Mouse (Mus musculus): ENCODE measurements at regions not wholly inside any gene's neighbourhood (a gene's known extent, or its start where the extent isn't known, plus 50 kb on each side); places are given as distances from the start of the nearest gene placed in this dataset.
A peak's percentile ranks its signal among the peaks of the same experiment; 100 is the strongest.

DNA sequence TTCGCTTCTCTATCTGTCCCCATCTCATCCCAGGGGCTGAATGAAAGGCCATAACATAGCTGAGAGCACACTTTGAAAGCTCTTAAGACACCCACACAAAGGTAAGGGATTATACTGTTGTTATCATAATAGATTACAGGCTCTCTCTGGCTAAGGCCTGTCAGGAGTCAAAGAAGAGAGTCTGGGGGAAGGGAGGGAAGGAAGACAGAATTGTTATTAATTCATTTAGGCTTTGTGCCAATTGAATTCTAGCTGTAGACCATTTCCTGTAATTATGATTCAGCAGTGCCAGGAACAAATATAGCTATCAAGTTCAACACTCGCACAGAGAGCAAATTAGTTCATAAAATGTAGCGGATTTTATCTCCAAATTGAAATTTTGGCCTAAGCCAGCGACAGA lies 369.3 kb upstream of the Gm10306 start:
- DNase-seq (ENCODE audit: low spot score) = peak; percentile 4

DNA sequence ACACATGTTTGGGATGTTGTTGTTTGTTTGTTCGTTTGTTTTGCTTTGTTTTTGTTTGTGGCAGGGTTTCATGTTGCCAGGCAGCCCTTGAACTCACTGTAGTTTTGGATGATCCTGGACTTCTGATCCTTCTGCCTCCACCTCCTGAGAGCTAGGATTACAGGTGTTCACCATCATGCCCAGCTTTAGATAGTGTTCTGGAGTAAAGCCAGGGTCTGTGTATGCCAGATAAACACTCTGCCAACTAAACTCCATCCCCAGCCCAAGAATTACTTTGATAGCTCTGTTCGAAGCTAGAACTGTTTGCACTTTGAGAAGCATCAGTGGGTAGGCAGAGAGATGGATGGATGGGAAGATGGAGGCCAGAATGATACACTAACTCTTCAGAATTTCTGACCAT lies 368.0 kb upstream of the Gm10306 start:
- no peak for DNase-seq (ENCODE audit: low spot score)

DNA sequence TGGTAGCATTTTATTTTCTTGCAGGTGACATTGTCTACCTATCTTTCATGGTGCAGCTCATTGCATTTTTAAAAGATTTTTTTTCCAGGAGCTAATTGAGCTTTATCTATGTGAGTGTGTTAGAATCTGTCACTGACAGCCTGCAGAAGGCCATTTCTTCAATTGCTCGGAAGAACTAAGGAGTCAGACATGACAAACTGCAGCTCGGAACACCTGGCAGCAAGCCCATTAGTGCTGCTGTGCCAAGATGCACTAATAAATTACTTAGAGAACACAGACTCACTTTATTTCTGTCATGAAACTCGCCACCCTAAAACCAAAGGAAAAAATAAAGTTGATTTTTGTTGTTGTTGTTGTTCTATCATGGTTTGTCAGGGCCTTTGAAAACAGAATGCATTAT lies 367.5 kb upstream of the Gm10306 start:
- peak; percentile 14 for DNase-seq (ENCODE audit: low spot score)

DNA sequence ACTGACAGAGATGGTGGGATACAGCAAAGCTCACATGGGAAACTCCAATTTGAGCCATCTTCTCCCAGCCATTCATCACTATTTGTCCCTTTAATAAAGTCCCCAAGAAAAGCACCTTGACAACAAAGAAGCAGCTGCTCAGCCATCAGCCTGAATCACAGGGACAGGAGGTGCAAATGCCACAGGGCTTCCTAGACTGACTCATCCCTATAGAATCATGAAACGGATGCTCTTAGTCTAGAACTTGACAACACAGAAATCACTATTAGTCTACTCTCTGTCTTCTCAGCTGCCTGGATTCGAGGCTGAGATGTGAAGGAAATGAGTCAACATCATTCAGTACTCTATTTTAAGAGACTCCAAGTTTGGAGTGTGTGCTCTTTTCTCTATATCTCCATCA lies 365.4 kb upstream of the Gm10306 start:
- no peak for DNase-seq (ENCODE audit: low spot score)

DNA sequence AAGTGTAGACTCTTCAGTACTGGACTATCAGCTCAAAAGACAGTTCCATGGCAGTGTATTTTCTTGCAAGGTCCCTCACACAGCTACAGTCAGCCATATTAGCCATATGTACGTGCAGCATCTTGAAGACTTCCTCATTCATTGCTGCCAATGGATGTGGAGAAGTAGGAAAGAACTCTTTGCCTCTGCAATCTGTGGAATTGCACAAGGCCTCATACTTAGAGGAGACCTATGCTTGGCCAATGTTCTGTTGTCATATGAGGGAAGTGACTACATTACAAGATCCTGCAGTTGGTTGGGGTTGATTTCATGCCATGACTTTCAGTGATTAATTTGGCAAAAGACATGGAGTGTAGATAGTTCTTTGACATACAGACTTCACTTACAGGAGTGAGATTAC lies 340.1 kb upstream of the Gm10306 start:
- DNase-seq (ENCODE audit: low spot score) = no peak

DNA sequence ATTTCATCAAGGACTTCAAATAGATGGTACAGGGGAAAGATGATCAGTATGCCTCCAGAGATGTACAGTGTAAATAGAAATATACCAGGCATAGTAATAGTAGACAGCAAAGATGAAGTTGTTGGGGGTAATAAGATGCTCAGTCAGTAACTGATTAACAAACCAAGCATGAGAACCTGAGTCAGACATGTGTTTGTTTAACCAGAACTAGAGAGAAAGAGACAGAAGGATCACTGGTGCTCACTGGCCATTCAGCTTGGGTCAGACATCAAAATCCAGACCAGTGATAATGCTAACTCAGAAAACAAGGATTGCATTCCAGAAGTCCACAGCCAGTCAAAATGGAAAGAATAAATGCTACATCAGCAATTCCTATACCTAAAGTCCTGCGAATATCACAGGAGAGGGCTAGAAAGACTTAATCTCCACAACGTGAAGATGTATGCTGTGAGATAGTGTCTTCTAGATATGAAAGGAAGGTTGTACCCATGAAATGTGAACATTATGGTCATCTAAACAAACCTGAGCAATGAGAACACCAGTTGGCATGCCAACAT lies 320.6 kb upstream of the Gm10306 start:
- DNase-seq (ENCODE audit: low spot score) = no peak

DNA sequence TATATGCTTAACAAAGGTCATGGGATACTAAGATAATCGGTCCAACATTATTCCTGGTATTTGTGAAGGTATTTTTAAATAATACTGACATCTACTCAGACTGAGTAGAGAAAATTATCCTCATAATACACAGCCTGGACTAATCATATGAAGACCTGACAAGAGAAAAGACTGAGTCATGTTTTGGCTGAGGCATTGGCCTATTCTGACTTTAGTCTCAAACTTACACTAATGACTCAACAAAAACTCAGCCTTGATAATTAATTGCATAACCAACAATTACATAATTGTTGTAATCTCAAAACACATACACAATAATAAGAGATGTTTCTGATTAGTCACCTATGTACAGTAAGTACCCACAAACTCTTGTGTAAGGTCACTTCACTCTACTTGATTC lies 300.3 kb upstream of the Gm10306 start:
- DNase-seq (ENCODE audit: low spot score) = no peak

DNA sequence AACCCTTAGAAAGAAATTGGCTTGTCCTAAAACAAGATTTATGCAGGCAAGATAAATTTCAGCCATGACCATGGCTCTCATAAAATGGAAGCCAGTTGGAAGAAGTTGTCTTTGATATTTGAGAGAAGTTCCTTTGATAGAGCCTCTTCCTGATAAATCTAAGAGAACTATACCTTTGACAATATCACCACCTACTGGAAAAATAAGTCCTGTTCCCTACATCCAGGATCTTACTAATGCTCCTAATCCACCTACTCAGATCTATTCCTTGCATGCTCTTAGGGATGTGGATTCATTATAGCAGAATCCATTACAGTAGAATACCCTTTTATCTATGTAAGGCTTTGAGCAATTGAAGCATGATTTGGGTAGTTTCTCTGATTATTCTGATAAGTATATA lies 295.2 kb upstream of the Gm10306 start:
- no peak for DNase-seq (ENCODE audit: low spot score)

DNA sequence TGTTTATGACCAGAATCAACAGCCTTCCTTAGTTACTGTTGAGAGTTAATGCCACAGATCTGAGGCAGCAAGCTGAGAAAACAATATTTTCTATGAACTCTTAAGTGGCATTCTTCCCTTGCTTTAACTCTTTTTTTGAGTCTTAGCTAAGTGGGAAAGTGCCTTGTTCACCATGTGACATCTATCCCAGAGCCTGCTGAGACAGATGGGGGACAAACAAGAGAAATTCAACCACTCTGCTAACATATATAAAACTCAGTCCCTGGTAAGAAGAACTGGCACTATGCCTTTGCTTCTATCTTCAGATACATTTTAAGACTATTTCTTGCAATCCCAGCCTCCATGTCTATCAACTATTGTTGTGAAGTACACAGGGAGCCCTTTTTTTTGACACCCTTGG lies 274.6 kb upstream of the Gm10306 start:
- DNase-seq (ENCODE audit: low spot score) = no peak

DNA sequence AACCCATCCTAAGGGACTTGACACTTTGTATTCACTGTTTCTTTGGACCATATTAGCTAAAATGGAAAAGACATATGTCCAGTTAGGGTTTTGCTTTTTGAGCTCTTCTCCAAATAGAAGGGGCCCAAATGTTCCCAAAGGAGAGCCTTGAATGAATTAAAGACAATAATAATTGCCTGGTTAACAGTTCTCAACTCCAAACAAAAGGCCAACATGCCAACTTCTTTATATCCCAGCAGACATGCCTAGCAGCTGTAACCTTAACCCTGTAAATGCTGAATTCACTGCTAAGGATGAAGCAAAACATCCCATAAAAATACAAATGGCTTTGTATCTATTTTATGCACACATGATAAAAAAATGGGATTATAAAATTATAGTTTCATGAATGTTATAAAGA lies 264.2 kb upstream of the Gm10306 start:
- DNase-seq (ENCODE audit: low spot score) = no peak

DNA sequence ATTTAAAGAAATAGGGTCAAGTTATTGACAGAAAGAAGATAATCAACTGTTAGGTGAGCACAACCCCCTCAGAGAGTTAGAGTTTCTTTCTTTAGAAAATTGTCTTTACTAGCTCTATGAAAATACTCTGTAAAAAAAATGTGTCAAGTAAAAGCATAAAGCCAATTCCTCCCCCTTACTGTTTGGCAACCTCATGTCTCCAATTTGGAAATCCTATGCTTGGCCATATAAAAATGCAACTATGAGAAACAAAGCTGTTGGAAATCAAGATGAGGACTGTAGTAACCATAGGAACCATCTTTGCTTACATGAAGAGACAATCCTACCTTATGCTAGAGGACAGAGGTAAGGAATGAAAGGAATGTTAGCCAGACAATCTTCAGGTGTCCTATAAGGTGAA lies 239.0 kb upstream of the Gm10306 start:
- no peak for DNase-seq (ENCODE audit: low spot score)

DNA sequence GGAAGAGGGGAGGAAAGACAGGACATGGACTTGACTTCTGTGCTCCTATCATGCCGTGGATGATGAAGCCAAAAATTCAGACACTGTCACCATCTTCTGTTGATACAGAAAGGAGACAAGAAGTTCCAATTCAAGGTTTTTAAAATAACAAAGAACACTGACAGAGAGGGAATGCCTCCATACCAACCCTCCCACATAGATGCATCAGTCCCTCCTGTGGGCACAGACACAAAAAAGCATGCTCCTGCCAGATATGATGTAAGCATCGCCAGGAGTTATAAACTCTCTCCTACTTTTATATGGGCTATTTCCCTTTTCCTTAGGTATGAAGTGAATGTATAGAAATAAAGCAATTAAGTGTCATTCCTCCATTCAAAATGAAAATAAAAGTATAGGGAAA lies 229.6 kb upstream of the Gm10306 start:
- DNase-seq (ENCODE audit: low spot score) = no peak

DNA sequence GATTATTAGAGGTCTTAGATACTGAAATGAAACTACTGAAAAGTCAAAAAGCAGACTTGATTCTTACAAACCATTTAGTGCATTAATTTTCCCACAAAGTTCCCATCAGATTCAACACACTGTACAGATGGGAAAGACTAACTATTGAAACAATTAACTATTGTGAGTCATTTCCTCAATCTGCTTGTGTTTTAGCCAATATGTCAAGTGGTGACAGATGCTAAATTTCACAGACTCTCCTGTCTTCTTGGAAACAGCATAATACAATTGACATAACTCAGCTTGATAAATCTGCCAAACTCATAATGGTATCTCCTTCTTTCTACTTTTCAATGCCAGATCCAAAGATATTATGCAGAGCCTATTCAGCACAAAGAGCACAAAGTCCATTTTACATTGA lies 213.0 kb upstream of the Gm10306 start:
- no peak for DNase-seq (ENCODE audit: low spot score)

DNA sequence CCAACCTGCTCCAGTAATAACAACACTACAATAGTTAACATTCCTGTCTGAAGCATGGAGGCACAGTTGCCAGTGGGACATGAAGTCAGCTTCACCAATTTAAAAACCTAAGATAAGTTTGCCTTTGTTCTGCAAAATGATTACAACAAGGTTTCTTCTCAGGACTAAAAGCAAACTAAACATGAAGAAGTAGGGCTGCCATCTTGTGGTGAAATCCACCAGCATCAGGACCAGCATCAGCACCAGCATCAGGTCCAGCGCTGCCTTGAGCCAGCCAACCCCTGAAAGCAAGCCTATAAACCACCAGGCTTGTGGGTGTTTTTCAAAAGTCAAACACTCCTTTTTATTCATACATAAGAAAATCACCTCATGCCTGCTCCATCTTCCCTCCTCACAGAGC lies 207.1 kb upstream of the Gm10306 start:
- DNase-seq (ENCODE audit: low spot score) = no peak

DNA sequence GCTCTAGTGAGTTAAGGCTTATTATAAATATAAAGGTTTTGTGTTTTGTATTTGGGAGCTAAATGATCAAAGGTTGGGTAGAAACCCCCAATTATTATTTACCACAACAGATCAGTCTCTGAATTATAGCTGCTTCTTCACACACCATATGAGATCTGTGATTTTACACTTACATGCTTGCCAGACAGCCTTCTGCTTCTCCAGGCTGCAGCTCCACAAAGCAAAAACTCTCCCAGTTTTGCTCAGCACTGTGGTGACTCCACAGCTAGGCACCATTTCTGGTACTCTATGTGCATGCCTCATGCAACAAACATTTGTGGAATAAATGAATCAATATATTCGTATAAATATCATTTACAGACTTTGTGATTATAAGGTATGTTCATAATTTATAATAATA lies 199.4 kb upstream of the Gm10306 start:
- DNase-seq (ENCODE audit: low spot score) = no peak

DNA sequence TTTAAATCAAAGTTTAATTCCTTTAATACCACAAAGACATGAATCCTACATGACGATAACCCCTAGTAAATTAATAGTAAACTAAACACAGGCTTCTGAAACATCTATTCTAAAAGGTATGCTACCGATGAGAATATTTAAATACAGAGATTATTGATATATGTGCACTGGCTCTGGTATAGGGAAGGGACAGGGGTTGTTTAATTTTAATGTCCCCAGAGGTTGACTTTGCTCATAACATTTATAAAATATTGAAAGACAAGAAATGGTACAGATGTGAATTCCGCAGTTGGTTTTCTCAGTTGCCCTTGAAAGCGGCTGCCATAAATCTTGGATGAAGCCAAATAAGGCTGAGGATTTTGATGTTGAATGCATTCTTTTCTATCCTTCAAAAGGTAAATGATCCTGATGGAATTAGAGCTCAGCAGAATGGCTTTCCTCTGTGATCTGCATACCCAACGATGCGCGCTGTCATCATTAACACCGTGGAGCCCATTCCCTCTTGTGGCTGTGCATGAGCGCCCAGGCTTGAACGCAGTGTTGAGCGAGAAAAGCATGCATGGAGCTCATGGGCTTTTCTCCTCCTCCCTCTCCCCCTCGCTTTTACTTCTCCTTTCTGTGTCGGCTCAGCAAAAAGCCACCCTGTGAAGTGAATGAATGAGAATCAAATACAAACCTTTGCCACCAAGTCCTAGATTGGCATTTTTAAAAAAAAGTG lies 195.4 kb upstream of the Gm10306 start:
- DNase-seq (ENCODE audit: low spot score) = no peak

DNA sequence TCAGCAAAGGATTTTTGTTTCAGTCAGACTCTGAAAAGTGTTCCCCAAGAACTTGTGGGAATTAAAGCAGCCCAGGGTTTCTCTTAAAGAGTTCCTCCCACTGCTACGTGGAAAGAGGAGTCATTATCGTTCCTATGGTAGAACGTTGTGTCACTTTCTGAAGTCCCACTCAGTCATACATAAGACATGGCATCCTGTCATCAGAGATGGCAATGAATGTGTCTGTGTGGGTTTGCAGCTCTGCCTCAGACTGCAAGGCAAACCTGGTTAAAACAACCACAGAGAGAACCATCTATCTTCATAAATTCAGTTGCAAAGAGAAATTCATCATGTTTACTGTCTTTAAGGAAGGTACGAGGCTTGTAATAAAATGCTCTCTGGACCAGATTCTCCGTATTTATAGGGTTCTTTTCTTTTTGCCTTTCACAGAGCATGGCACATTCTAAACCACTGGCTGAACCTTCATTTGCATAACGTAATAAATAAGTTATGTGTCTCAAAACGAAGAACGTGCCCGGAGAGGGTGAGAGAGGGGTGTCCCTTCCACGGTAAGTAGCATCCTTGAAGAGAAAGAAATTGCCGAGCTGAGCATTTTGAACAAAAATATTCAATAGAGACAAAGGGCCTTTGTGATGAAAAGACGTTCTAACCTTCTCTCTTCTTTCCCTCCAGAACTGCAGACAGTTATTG lies 194.7 kb upstream of the Gm10306 start:
- DNase-seq (ENCODE audit: low spot score) = no peak

DNA sequence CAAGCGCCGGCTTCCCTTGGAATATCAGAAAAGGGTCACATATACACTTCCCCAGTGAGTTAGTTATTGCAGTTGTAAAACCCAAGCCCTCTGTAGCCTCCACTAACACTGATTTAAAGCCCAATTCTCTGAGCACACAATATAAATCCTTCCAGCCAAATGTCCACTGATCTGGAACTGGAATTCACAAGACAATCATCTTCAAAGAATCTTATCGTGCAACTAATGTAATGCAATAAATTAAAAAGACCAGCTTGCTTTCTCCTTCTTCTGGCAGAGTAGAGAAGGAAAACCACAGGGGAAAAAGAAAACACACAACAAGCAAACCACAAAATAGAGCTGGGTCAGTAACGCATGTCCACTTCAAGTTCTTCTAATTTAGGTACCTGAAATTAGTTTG lies 191.0 kb upstream of the Gm10306 start:
- DNase-seq (ENCODE audit: low spot score) = no peak

DNA sequence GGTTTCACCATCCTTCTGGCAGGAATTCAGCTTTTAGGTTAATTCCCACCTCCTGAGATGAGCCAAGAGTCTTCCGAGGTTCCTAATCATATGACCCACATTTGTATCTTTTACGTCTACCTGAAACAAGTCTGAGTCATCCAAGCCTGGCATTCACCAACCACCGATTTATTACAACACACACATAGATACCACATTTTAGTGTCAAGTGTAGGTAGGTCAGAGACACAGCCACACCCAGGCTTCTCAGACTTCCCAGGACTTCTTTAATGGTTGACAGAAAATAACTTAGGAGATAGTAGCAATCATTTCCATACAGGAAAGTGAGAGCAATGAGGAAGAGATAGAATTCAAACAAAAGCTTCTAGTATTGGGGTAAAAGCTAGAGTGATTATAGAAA lies 189.2 kb upstream of the Gm10306 start:
- no peak for DNase-seq (ENCODE audit: low spot score)

DNA sequence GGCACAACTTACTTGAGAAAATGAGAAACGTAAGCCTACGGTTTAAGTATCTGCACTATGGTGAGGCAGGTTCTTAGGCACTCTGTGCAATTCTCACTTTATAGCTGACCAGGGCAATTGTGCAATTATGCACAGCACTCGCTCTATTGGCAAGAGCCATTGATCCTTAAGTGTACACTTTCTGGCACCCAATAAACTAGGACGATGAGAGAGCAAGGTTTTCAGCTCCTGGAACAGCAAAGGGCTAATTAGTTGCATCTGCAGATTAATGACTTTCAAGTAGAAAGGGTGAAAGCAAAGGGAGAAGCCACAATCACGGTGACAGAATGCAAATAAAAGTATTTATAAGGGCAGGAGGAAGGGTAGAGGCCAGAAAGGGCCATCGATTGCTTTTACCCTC lies 185.4 kb upstream of the Gm10306 start:
- no peak for DNase-seq (ENCODE audit: low spot score)

DNA sequence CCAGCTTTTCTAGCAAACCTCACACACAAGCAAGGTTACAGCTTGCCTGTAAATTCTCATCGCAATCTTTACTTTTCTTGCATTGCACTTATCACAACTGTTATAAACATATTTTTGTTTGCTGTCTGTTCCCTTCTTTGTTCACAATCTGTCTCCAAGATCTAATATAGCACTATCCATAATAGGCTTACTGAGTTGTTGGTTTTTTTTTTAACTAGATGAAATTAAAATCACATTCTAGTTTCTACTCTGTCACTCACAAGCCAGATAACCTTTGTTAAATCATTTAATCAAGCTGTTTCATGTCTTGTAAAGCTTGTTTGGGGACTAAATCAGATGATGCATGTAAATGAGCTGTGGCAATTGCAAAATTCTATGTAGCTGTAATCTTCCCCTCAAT lies 180.1 kb upstream of the Gm10306 start:
- no peak for DNase-seq (ENCODE audit: low spot score)

DNA sequence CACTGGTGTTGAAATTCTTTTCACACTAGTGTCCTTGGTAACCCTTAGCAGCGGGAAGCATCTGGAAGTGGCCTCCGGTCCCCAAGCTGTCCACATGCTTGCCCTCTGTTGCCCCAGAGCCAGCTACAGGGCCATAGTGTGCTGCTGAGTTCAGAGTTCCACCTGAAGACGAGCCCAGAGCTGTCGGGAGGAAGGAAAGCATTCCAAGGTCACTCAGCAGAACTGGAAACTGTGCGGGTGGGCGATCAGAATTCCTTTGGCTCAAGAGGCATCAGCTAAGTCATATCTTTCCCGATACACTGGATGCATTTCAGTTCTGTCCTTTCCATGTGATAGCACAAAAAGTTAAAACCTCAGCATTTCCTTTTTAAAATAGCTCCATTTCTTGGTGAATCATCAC lies 170.6 kb upstream of the Gm10306 start:
- peak; percentile 4 for DNase-seq (ENCODE audit: low spot score)

DNA sequence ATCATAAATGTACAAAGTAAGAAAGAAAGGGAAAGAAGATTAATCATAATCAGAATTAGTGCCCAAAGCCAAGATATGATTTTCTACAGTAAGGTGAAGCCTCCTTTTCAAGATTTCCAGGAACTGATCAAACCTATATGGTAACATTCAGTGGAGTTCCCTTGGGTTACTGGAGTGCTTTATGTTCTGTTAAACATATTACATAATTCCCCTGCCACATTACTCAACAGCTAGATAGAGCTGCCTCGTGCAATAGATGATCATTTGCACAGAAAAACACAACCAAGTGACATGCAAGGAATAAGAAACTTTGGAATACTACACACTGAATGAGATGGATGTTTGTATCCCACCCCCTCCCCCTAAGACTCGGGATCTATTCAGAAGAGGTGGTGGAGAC lies 168.0 kb upstream of the Gm10306 start:
- no peak for DNase-seq (ENCODE audit: low spot score)

DNA sequence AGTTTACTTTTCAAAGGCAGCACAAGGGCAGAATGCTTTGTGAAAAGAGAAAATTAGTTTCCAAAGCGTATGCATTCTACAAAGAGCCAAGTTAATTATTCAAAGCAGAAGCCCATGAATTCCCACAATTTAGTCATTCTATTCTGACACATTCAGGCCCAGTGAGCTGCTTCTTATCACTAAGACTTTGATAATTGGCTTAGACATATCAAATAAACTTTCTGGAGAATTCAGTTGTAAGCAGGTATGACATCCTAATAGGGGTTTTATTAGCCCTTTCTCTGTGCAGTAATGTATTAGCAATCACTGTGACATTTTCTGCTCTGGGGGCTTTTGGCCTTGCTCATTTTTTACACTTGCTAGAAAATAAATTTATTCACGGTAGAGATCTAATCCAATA lies 161.9 kb upstream of the Gm10306 start:
- DNase-seq (ENCODE audit: low spot score) = no peak
